Mouse (Mus musculus): ENCODE results near the gene Dnajc16. TPM values are rescaled to one million over a fixed set of nuclear protein-coding genes. Genes with fewer than 3 reads are reported as not detected.
"Not testable (repeated sequence)": the region's sequence is repeated elsewhere in the genome, so short reads cannot be mapped to it uniquely, and the experiment has no call there.

Gene Dnajc16
- polyA plus RNA-seq, 1 experiment from 2014 or later = 5.2 TPM

GRCm38 (mm10) chr4:141781201-141781985 lies 9.3 kb downstream of the Dnajc16 start:
- Histone ChIP-seq H3K27me3 (ENCODE audit: control insufficient read depth, insufficient read depth, low read length) (no peaks in the 10 kb centered on the region), H3K36me3 (ENCODE audit: control insufficient read depth, insufficient read depth, low read length) (peaks cover 77% of the 10 kb centered on the region), H3K4me2 (replicated peaks; ENCODE audit: low read depth, low read length) (no peak overlapping the region), H3K9ac (ENCODE audit: low read depth, low read length) (no peak overlapping the region), H3K4me3 (ENCODE audit: low read length) (no peak overlapping the region), H3K9me3 (ENCODE audit: control insufficient read depth, low read length) (no peaks in the 10 kb centered on the region), H3K27ac (ENCODE audit: low read depth, low read length) (no peak overlapping the region), H3K4me1 (ENCODE audit: control insufficient read depth, insufficient read depth, low read length) (no peaks in the 10 kb centered on the region)
- WGBS = 89% methylated on average over 8 of the region's 8 CpGs
- no peak for ATAC-seq (ENCODE audit: low FRiP score, low TSS enrichment)

- no peak overlapping the region for H3K4me2 ChIP-seq (replicated peaks; ENCODE audit: low read depth, low read length)
- H3K27ac ChIP-seq (ENCODE audit: low read depth, low read length) = no peak overlapping the region
- H3K36me3 ChIP-seq (ENCODE audit: control insufficient read depth, insufficient read depth, low read length) = peaks cover 88% of the 10 kb centered on the region
- ATAC-seq (ENCODE audit: low FRiP score, low TSS enrichment) = no peak
- no peaks in the 10 kb centered on the region for H3K4me1 ChIP-seq (ENCODE audit: control insufficient read depth, insufficient read depth, low read length)
- H3K9me3 ChIP-seq (ENCODE audit: control insufficient read depth, low read length) = no peaks in the 10 kb centered on the region
- H3K4me3 ChIP-seq (ENCODE audit: low read length) = no peak overlapping the region
- no peaks in the 10 kb centered on the region for H3K27me3 ChIP-seq (ENCODE audit: control insufficient read depth, insufficient read depth, low read length)
- H3K9ac ChIP-seq (ENCODE audit: low read depth, low read length) = no peak overlapping the region
- 89% methylated on average over 8 of the region's 8 CpGs for WGBS
Measured at GRCm38 (mm10) chr4:141779828-141780227, 10.9 kb downstream of the Dnajc16 start.

- WGBS = 86% methylated on average over 4 of the region's 4 CpGs
- not testable (repeated sequence) for H3K4me2 ChIP-seq (replicated peaks; ENCODE audit: low read depth, low read length); H3K9ac ChIP-seq (ENCODE audit: low read depth, low read length); H3K27ac ChIP-seq (ENCODE audit: low read depth, low read length); ATAC-seq (ENCODE audit: low FRiP score, low TSS enrichment); H3K4me3 ChIP-seq (ENCODE audit: low read length); H3K27me3 ChIP-seq (ENCODE audit: control insufficient read depth, insufficient read depth, low read length); H3K9me3 ChIP-seq (ENCODE audit: control insufficient read depth, low read length); H3K4me1 ChIP-seq (ENCODE audit: control insufficient read depth, insufficient read depth, low read length)
- peaks cover 74% of the 10 kb centered on the region for H3K36me3 ChIP-seq (ENCODE audit: control insufficient read depth, insufficient read depth, low read length)
Measured at GRCm38 (mm10) chr4:141773019-141773418, 17.7 kb downstream of the Dnajc16 start.

- Histone ChIP-seq H3K4me1 (ENCODE audit: control insufficient read depth, insufficient read depth, low read length) (no peaks in the 10 kb centered on the region), H3K9ac (ENCODE audit: low read depth, low read length) (no peak overlapping the region), H3K27ac (ENCODE audit: low read depth, low read length) (no peak overlapping the region), H3K36me3 (ENCODE audit: control insufficient read depth, insufficient read depth, low read length) (peaks cover 75% of the 10 kb centered on the region), H3K27me3 (ENCODE audit: control insufficient read depth, insufficient read depth, low read length) (no peaks in the 10 kb centered on the region), H3K9me3 (ENCODE audit: control insufficient read depth, low read length) (no peaks in the 10 kb centered on the region), H3K4me2 (replicated peaks; ENCODE audit: low read depth, low read length) (no peak overlapping the region), H3K4me3 (ENCODE audit: low read length) (no peak overlapping the region)
- 94% methylated on average over 8 of the region's 8 CpGs for WGBS
- ATAC-seq (ENCODE audit: low FRiP score, low TSS enrichment) = no peak
Measured at GRCm38 (mm10) chr4:141771823-141772222, 18.9 kb downstream of the Dnajc16 start.

GRCm38 (mm10) chr4:141769501-141770160 lies 21.1 kb downstream of the Dnajc16 start:
- Histone ChIP-seq H3K9ac (ENCODE audit: low read depth, low read length) (no peak overlapping the region), H3K27ac (ENCODE audit: low read depth, low read length) (no peak overlapping the region), H3K4me1 (ENCODE audit: control insufficient read depth, insufficient read depth, low read length) (no peaks in the 10 kb centered on the region), H3K9me3 (ENCODE audit: control insufficient read depth, low read length) (no peaks in the 10 kb centered on the region), H3K36me3 (ENCODE audit: control insufficient read depth, insufficient read depth, low read length) (peaks cover 58% of the 10 kb centered on the region), H3K4me2 (replicated peaks; ENCODE audit: low read depth, low read length) (no peak overlapping the region), H3K4me3 (ENCODE audit: low read length) (no peak overlapping the region), H3K27me3 (ENCODE audit: control insufficient read depth, insufficient read depth, low read length) (no peaks in the 10 kb centered on the region)
- ATAC-seq (ENCODE audit: low FRiP score, low TSS enrichment) = no peak
- WGBS = 95% methylated on average over 8 of the region's 8 CpGs

GRCm38 (mm10) chr4:141767353-141768036 lies 23.2 kb downstream of the Dnajc16 start:
- WGBS = 70% methylated on average over 19 of the region's 19 CpGs
- no peaks in the 10 kb centered on the region for H3K4me1 ChIP-seq (ENCODE audit: control insufficient read depth, insufficient read depth, low read length)
- ATAC-seq (ENCODE audit: low FRiP score, low TSS enrichment) = peak; percentile 36; the same call in 1 of the 2 replicates
- H3K27ac ChIP-seq (ENCODE audit: low read depth, low read length) = peak overlapping the region; percentile 86
- no peak overlapping the region for H3K4me3 ChIP-seq (ENCODE audit: low read length)
- H3K27me3 ChIP-seq (ENCODE audit: control insufficient read depth, insufficient read depth, low read length) = no peaks in the 10 kb centered on the region
- H3K9me3 ChIP-seq (ENCODE audit: control insufficient read depth, low read length) = no peaks in the 10 kb centered on the region
- H3K4me2 ChIP-seq (replicated peaks; ENCODE audit: low read depth, low read length) = no peak overlapping the region
- H3K9ac ChIP-seq (ENCODE audit: low read depth, low read length) = no peak overlapping the region
- H3K36me3 ChIP-seq (ENCODE audit: control insufficient read depth, insufficient read depth, low read length) = peaks cover 60% of the 10 kb centered on the region

- no peak overlapping the region for H3K9ac ChIP-seq (ENCODE audit: low read depth, low read length)
- peak; percentile 46; the same call in 1 of the 2 replicates for ATAC-seq (ENCODE audit: low FRiP score, low TSS enrichment)
- WGBS = 63% methylated on average over 19 of the region's 19 CpGs
Measured at GRCm38 (mm10) chr4:141766668-141767352, 23.9 kb downstream of the Dnajc16 start.

GRCm38 (mm10) chr4:141766316-141766667 lies 24.4 kb downstream of the Dnajc16 start:
- Histone ChIP-seq H3K4me1 (ENCODE audit: control insufficient read depth, insufficient read depth, low read length) (no peaks in the 10 kb centered on the region), H3K27ac (ENCODE audit: low read depth, low read length) (peak overlapping the region; percentile 86; the same call in 1 of the 2 replicates), H3K9ac (ENCODE audit: low read depth, low read length) (no peak overlapping the region), H3K9me3 (ENCODE audit: control insufficient read depth, low read length) (no peaks in the 10 kb centered on the region), H3K4me2 (replicated peaks; ENCODE audit: low read depth, low read length) (no peak overlapping the region), H3K36me3 (ENCODE audit: control insufficient read depth, insufficient read depth, low read length) (peaks cover 61% of the 10 kb centered on the region), H3K4me3 (ENCODE audit: low read length) (no peak overlapping the region), H3K27me3 (ENCODE audit: control insufficient read depth, insufficient read depth, low read length) (no peaks in the 10 kb centered on the region)
- ATAC-seq (ENCODE audit: low FRiP score, low TSS enrichment) = no peak
- 87% methylated on average over 8 of the region's 8 CpGs for WGBS

More at GRCm38 (mm10) chr4:141766668-141767352, 23.9 kb downstream of the Dnajc16 start:
- no peak overlapping the region for H3K4me2 ChIP-seq (replicated peaks; ENCODE audit: low read depth, low read length)
- no peaks in the 10 kb centered on the region for H3K9me3 ChIP-seq (ENCODE audit: control insufficient read depth, low read length)
- no peaks in the 10 kb centered on the region for H3K27me3 ChIP-seq (ENCODE audit: control insufficient read depth, insufficient read depth, low read length)
- H3K36me3 ChIP-seq (ENCODE audit: control insufficient read depth, insufficient read depth, low read length) = peaks cover 63% of the 10 kb centered on the region
- no peaks in the 10 kb centered on the region for H3K4me1 ChIP-seq (ENCODE audit: control insufficient read depth, insufficient read depth, low read length)
- H3K4me3 ChIP-seq (ENCODE audit: low read length) = no peak overlapping the region
- peak overlapping the region; percentile 86 for H3K27ac ChIP-seq (ENCODE audit: low read depth, low read length)
